Mouse (Mus musculus) adrenal gland, postnatal 14 days (tissue): Measurements from ENCODE around the gene Ipo9. TPM values are rescaled to one million over a fixed set of nuclear protein-coding genes. Genes with fewer than 3 reads are reported as not detected.

Experiments used
- DNase-seq: peaks from one replicate; pipeline ENCODE4 v3.0.0; 2021; ENCODE audit warnings: mixed read lengths
- long read RNA-seq, 2 experiments: library from polyadenylated mRNA; stranded (forward); transcript quantifications; one replicate each; pipeline ENCODE4 v2.0.0; 2021
- total RNA-seq: library from RNA; stranded (reverse); gene quantifications from 2 replicates; pipeline ENCODE4 v1.2.3, GENCODE M21; 2021

Gene Ipo9
- total RNA-seq = 72.6 and 73.7 TPM in 2 replicates
- long read RNA-seq, experiment 1, full-length matches to known transcripts = 21 of 26 reads
- long read RNA-seq, experiment 1, partial matches to known transcripts = 1 of 26 reads
- long read RNA-seq, experiment 1, other reads (novel, unspliced or antisense) = 4 of 26 reads
- long read RNA-seq, experiment 2, full-length matches to known transcripts = 25 of 33 reads
- long read RNA-seq, experiment 2, partial matches to known transcripts = 2 of 33 reads
- long read RNA-seq, experiment 2, other reads (novel, unspliced or antisense) = 6 of 33 reads

DNA sequence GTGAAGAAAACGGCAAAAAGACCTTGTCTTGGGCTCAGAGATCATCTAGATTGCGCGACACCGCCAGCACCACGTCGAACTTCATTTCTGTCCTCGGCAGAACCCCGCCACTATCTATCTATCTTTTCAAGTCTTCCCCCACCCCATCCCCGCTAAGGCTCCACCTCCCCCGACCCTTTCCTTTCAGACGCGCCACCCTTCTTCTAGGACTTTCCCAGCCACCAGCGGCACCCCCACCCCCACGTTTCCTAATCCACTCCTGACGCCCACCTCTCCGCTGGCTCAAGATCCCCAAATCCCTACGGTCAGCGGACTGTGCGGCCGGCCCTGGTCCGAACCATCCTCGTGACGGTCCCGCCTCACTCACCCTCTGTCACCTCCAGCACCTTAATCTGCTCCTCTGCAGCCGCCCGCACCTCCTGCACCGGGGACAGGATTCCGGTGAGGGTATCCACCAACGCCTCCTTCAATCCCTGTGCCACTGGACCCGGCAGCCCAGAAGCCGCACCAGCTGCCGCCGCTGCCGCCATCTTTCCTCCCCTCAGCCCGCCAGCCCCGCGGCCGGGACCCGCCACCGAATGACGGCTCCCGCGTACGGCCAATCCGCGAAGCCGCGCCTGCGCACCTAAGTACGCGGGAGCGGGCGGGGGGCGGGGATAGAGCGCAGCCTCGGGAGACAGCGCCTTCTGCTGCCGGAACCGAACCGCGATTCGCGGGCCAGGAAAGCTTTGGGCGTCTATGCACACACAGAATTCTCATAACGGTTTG lies at the start of gene Ipo9:
Gene Ipo9, minus strand, starts transcription at position 599 of the 768 bp plus-strand sequence.
- DNase-seq = peak; percentile 97

DNA sequence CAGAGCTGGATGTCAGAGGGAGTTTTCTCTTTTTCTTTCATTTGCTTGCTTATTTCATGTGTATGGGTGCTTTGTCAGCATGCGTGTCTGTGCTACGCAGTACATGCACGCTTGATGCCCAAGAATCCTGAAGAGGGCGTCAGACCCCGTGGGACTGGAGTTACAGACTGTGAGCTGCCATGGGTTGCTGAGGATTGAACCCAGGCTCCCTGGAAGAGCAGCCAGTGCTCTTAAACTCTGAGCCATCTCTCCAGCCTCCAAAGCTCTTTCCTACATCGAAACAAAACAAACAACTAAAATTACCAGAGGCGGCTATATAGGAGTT lies 45.2 kb upstream of the Ipo9 start:
- DNase-seq = no peak

DNA sequence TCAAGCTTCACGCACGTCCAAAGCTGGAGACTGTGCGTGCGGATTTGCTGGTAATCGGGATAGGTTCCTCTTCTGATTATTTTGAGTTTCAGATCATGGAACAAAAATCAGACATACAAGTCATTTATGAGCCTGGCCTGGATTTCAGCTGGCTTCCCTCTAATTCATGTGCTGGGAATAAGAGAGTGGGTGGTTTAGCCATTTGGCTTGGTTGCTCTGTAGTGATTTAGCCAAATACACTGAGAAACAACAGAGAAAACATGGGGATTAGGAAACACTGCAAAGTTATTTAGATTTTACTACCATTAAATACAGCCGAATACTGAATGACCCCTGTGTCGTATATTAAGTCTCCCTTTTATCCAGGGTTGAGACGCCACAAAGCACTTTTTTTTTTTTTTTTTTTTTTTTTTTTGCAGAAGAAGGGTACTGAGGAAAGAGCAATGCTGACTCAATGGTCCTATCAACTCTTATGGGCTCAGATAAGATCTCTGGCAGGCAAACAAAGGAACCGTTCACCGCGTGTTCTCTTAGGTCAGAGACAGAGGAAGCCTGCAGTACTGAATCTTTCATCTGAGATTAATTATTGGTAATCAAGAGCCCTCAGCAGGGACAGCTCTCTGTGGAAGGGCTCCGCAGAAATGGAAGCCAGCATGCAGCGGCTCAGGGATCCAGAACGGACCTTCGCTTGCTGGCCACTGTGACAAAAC lies 44.7 kb upstream of the Ipo9 start:
- peak; percentile 25 for DNase-seq

DNA sequence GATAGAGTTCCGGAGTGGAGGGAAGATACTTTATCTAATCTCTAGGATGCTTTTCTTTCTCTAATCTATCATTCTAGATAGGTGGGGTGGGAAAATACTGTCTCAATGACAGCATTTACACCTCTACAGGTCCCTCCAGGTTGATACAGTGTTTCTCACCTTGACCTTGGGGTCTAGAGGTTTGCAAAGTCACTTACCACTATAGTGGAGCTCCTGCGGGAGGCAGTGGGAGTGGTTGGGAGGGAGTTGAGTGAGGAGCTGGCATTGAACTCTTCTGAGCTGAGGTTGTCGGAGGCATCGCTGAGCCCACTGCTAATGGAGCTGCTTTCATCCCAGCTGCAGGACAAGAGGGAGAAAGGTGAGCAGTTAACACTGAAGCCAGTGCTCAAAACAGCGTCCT lies 42.2 kb upstream of the Ipo9 start:
- DNase-seq = no peak

DNA sequence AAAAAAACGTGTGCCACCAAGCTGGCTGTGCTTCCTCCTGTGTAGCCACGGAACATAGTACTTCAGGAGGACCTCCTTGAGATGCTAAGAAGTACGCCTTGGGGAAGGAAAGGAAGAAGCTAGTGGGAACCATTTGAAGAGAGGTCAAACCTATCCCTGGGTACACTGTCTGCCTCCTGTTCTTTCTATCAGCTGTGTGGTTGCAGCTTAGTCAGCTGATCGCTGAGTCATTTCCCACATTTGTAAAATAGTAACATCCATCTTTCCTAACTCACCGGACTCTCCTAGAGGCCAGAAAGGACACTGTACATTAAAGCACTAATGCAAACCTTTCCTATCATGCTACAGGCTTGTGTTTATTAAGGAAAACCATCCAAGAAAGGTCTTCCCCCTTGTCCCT lies 41.4 kb upstream of the Ipo9 start:
- no peak for DNase-seq

DNA sequence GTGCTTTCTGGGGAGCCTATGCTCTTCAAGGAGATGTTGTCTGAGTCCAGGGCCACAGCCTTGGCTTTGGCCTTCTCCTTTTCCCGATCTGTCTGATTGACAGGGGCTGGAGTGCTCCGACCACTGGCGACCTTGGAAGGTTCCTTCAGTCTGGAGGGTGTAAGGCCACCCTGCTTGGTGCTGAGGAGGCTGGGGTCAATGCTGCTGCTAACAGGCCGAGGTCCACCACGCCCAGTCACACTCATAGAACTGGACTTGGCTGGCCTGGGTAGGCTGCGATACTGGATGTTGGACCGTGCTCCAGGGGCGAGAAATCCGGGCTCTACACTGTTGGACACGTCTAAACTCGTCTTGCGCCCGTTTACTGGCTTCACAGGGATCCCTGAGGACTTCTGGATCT lies 40.2 kb upstream of the Ipo9 start:
- DNase-seq = peak; percentile 43

DNA sequence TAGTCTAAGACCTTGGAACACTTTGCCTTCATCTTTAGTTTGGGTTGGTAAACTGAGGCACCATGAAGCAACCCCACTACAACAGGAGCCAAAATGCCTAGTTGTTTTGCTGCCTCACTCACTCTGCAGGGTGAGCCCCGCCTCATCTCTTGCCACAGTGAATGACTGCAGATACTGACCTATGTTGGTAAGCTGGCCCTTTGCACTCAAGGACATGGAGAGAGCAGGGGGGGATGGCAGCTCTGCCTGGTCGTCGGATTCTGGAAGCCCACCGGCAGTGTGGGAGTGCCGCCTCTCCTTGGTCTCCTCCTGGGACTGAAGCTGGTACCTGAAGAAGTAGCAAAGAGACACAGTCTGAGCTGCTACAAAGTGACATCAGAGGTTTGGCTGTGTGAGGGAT lies 37.2 kb upstream of the Ipo9 start:
- no peak for DNase-seq

DNA sequence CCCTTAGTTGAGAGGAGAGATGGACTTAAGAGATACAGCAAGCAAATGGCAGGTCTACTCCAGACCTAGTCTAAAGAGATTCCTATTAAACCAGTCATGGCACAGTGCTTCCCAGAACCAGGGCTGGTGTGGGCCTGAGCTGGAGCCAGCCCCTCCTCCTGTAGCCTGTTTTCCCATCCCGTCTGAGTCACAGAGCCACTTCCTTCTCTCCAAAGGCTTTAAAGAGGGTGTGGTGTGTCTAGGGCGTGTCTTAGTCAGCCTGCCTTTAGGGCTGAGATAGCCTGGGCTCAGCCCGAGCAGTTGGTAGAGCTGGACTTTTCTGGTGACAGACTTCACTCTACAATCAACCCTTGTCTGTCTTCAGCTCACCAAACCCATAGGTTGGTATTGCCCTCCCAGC lies 36.6 kb upstream of the Ipo9 start:
- DNase-seq = peak; percentile 44

DNA sequence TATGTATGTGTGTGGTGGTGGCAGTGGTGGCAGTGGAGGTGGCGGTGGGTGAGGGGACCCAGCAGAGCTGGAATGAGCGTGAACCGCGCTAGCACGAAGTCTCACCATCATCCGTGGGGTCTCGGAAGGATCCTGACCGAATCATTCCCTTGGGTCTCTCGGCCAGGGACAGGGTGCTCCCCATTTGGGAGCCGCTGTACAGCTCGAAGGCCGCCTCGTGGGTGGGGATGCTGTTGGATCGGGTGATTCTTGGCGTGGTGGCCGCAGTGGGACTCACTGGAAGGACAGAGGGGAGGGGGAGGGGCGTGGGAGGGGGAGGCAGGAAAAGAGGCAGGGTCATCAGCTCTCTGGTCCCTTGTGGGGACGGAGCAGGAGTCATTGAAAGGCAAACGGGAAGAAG lies 35.4 kb upstream of the Ipo9 start:
- no peak for DNase-seq

DNA sequence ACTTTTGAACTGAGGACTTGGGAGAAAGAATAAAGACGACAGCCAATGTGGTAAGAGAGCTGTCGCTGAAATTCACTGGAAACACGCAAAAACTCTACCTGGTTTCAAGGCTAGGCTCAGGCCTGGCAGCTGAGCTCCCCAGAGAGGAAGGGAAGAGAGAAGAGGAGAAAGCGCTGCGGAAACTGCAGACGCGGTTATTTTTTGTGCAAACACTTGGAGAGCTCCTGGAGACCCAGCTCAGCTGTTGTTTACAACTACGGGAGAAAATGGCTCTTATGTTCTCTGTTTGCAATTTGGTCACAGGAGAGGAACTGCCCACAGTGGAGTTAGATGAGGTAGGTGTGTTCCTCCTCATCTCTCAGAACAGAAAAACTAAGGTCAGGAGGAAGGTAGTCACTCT lies 32.4 kb upstream of the Ipo9 start:
- no peak for DNase-seq

DNA sequence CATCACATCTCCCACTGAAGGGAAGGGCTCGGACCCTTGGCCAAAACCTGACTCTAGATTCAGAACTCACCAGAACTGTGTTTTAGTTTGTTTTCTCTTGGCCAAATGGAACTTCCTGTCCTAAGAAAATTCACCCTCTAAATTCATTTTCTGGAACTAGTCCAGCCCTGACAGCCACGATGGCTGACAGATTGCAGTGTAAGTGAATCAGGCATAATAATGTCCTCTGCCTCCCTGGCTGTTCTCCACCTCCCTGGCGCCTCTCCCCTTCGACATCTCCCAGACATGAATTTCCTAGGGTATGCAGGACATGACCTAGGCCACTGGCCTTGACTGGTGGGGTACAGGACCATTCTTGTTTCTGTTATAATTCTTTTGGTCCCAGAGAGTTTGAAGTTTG lies 32.0 kb upstream of the Ipo9 start:
- no peak for DNase-seq

DNA sequence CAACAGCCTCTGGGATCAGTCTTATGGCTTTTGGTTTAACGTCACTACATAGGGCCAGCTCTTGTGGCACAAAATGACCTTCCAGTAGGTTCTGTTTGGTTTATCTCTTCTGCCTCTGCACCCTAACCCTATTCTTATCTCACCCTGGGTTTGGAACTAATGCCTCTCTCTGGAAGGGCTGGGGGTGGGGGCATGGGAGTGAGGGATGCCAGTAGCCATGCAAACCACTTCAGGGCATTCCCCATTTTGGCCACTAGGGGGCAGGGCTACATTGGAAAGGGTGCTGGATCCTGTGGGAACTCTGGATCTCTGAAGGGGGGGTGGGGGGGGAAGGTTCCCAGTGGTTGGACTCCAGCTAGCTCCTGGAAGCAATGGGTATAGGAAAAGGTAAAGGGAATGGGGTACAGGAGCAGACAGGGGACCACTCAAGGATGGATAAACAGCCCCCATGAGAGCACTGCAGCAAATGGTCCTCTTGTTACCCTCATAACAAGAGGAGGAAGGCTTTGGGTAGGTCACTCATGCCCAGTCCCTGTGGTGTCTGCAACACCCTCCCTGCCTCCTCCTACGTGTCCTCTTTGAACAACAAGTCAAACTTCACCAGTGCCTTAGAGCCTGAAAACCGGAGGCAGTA lies 30.9 kb upstream of the Ipo9 start:
- DNase-seq = peak; percentile 90

DNA sequence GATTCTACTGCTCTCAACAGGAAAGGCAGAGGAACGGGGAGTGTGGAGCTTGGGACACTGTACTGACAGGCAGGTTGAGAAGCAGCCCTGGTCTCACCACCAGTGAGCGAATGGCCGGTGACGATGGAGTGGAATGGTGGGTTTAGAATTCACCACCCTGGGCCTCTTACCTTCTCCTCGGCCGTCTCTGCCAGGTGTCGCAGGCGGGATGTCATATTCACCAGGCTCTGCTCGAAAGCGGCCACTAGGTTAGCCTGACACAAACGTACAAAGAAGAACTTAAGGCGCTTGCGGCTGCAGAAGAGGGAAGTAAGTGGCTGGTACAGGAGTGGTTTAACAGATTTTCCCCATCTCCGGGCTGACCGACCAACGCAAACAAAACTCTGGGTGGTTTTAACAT lies 30.2 kb upstream of the Ipo9 start:
- no peak for DNase-seq

DNA sequence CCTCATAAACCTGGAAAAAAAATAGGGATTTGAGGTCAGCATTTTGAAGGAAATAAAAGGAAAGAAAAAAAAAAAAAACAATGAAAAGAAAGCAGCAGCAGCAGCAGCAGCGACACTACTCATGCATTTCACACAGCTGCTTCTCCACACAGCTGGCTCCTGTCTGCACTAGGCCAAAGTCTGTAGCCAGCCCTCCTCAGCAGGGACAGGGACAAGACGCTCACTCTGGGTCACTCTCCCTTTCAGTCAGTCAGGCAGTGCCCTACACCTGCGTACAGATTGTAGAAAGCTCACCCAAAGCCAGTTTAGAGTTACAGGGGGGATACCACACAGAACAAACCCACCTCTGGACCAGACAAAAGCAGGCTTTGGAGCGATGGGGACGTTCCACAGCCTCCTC lies 27.6 kb upstream of the Ipo9 start:
- no peak for DNase-seq

DNA sequence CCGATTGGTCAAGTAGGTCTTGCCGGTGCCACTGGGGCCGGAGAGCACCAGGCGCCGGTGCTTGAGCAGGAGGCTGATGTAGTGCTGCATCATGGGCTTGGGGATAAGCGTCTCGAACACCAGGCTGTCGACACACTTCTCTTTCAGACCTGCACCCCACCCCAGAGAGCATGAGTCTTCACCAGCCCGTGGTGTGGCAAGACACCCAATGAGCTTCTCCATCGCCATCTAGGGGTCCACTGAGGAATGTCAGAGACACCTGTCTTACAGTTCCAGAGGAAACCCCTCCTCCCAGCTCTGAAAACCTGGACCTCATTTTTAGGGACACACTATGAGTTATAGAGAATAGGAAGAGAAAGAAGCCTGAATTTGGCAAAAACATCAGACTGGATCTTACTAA lies 22.0 kb upstream of the Ipo9 start:
- peak; percentile 49 for DNase-seq

DNA sequence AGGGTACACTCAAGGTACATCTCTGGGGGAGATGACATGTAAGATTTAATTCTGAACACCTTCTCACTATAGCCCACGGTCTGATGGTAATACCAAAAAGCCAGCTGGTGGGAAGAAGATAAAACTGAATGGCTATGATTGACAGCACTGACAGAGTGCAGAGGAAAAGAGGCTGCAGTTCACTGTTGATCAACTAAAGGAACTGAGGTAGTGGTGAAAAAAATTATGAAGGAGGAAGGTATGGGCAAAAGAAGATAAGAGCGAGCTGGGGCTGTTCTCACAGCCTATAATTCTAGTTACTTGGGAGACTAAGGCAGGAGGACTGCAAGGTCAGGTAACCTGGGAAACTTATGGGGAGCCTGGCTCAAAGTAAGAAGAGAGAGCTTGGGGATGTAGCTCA lies 21.1 kb upstream of the Ipo9 start:
- no peak for DNase-seq

DNA sequence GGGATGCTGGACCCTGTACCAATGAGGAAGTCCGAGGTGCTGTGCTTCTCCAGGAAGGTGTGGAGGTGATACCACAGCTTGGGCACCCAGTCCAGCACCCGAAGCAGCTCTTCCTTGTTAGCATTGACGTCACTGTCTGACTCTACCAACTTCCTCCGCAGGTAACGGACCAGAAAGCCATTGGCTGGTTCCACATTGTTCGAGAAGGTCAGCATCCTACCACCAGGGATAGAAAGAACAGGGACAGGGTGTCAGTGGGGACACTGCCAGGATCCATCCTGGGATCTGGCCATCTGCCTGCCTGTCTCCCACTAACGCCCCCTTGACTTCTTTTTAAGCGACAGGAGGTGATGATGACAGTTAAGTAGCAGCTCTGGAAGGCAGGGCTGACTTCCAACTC lies 19.6 kb upstream of the Ipo9 start:
- no peak for DNase-seq

DNA sequence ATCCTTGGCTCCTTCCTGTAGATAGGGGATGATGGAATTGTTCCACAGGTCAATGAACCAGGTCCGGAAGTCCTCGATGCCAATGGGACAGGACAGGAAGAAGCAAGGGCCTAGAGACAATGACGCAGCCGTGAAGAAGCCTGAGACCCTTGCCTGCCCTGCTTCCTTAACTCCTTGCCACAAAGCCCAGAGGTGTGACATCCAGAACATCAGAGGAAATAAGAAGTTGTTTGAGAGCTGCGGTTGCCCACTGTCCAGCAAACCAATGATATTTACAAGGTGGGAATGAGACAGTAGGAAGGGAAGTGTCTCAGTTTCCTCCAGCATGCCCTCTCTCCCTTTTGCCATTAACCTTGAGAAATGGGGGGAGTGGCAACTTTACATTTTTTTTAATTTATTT lies 18.6 kb upstream of the Ipo9 start:
- DNase-seq = no peak

DNA sequence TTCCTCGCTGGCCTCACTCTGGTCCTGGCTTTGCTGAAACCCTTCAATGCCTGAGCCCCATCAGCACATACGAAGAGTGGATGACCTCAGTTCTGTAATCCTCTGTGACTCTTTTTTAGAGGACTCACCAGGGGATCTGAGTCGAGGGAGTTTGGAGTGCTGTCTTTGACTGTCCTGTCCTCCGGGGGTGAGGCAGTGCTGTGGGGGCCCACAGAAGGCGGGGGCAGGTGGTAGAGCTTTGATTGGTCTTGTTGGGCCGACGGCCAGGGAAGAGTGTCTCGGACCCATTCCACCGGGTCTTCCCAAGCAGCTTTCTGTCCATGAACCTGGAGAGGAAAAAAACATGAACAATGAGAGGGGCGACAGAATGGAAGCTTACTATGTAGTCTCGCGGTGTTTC lies 13.2 kb upstream of the Ipo9 start:
- no peak for DNase-seq

DNA sequence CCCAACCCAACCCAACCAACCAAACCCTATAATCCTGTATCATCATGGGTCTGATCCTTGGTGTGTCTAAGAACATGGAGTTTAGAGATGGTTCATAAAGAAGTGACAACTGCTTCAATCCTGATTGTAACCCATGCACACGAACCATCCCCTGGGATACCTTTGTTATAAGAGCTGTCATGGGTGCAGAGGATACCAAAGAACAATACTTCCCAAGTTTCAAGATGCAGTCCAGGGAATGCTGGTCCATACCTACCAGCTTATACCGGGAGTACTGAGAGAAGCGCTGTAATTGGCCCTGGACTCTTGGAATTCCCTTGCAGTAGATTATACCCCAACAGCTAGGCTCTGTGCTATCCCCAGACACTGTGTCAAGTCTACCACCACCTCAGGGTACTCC lies 11.6 kb upstream of the Ipo9 start:
- DNase-seq = no peak

DNA sequence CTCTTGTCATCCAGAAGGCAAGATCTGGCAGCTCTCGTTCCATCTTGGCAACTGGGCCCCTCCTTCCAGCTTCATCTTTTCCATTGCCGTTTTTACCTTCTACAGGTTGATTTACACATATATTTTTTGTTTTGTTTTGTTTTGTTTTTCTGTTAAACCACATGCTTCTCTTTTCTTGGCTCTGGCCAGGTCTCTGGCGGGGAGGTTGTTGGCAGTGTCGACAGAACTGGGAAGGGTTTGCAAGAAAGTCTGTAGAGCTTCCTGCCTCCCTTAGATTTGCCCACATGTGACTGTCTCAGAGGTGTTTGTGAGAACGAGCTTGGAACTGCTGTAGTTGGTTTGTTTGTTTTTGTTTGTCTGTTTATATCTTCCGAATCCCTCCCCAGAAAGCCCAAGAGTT lies 10.7 kb upstream of the Ipo9 start:
- DNase-seq = no peak

DNA sequence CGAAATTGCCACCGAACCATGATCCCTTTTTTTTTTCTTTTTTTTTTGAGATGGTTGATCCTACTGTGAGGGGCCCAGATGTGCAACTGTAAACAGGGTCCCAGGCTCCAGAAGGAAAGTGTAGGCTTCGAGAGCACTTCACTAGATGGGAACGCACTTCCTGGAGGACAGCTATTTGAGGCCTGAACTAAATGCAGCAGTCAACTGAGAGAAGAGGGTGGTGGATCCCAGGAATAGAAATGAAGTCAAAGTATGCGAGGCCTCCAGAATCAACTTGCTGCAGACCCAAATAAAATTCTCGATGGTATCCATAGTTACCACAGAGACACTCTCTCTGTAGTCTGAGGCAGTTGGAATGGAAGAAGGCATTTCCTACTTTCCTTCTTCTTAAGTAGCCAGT lies 8.5 kb upstream of the Ipo9 start:
- no peak for DNase-seq

DNA sequence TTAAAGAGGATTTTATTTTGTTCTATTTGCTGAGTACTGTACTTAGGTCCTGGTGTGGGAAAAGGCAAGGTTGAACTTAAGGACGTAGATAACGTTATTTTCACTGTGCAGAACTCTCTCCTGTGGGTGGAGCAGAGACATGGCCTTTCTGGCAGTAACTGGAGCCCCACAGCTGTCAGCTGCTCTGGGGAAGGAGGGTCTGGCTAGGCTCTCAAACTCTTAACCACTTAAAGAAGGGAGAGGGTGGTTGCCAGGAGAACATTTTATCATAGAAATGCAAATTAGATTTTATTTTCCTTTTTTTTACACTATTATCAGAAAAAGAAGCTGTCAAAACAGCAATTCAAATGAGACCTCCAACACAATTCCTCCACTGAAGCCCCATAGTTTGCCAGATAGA lies 5.5 kb upstream of the Ipo9 start:
- DNase-seq = no peak
